Mouse (Mus musculus): Measurements from ENCODE around the gene Gm45902. TPM values are rescaled to one million over a fixed set of nuclear protein-coding genes. Genes with fewer than 3 reads are reported as not detected.

Gene Gm45902
- 36.8 to 41.9 TPM (median 37.8 TPM) in 4 replicates for total RNA-seq (2023; ENCODE audit: inconsistent age)

GRCm38 (mm10) chr2:3512552-3513454 lies at the start of gene Gm45902, which contains the start of the genes Hspa14 and Cdnf:
Gene Gm45902, minus strand, starts transcription at chr2:3512790.
Gene Hspa14, minus strand, starts transcription at chr2:3512814.
Gene Cdnf, plus strand, starts transcription at chr2:3513030.

GRCm38 (mm10) chr2:3474861-3475283 lies 37.7 kb downstream of the Gm45902 start, which contains the start of gene Suv39h2:
Gene Suv39h2, minus strand, starts transcription at chr2:3475031.

Other genes with a start within 250 kb of the Gm45902 start
- gene Nmt2, start 228.6 kb downstream of the Gm45902 start, total RNA-seq (2023; ENCODE audit: inconsistent age), result 28.5 to 30.6 TPM (median 29.8 TPM) in 4 replicates
- 3.2 to 5.2 TPM (median 4.3 TPM) in 4 replicates for gene Rpp38, start 180.1 kb downstream of the Gm45902 start, total RNA-seq (2023; ENCODE audit: inconsistent age)
- gene Acbd7, start 176.6 kb downstream of the Gm45902 start, total RNA-seq (2023; ENCODE audit: inconsistent age), result not detected in 4 replicates
- not detected in 4 replicates for gene Olah, start 115.6 kb downstream of the Gm45902 start, total RNA-seq (2023; ENCODE audit: inconsistent age)
- gene Meig1, start 90.1 kb downstream of the Gm45902 start, total RNA-seq (2023; ENCODE audit: inconsistent age), result 1.0 to 3.5 TPM (median 1.6 TPM) in 4 replicates
- gene Dclre1c, start 88.7 kb downstream of the Gm45902 start, total RNA-seq (2023; ENCODE audit: inconsistent age), result 60.4 to 82.5 TPM (median 72.7 TPM) in 4 replicates
- 1.5 to 3.0 TPM (median 2.5 TPM) in 4 replicates for gene Suv39h2, start 37.8 kb downstream of the Gm45902 start, total RNA-seq (2023; ENCODE audit: inconsistent age)
- gene Hspa14, start within 50 bp of the Gm45902 start, total RNA-seq (2023; ENCODE audit: inconsistent age), result 171 to 197 TPM (median 182 TPM) in 4 replicates
- gene Cdnf, start 240 bp upstream of the Gm45902 start, total RNA-seq (2023; ENCODE audit: inconsistent age), result 0.54 to 1.4 TPM (median 0.96 TPM) in 4 replicates
- gene Fam107b, start 57.7 kb upstream of the Gm45902 start, total RNA-seq (2023; ENCODE audit: inconsistent age), result 364 to 402 TPM (median 379 TPM) in 4 replicates